Mouse (Mus musculus) liver, embryonic 16.5 days (tissue): Measurements from ENCODE around the gene Syt12. TPM values are rescaled to one million over a fixed set of nuclear protein-coding genes. Genes with fewer than 3 reads are reported as not detected.

Experiments
- ATAC-seq: fragments of 200-750 bp; cut with Nextera tagmentation; 2 replicates; pipeline ENCODE4 v1.8.0; 2017; ENCODE audit warnings: low read depth, mild to moderate bottlenecking, moderate number of reproducible peaks, moderate library complexity
- H3K27ac ChIP-seq: fragments of 300-500 bp; sonication (generic); 2 replicates; pipeline ENCODE4 v1.5.1; 2014; ENCODE audit warnings: mild to moderate bottlenecking, low read length
- H3K27me3 ChIP-seq: fragments of 300-500 bp; sonication (generic); 2 replicates; pipeline ENCODE4 v1.6.1; 2014; ENCODE audit warnings: low read depth, low read length, mixed read lengths; ENCODE audit not compliant: control insufficient read depth, insufficient read depth
- H3K36me3 ChIP-seq: fragments of 300-500 bp; sonication (generic); 2 replicates; pipeline ENCODE4 v1.6.1; 2014; ENCODE audit warnings: mild to moderate bottlenecking; ENCODE audit not compliant: control insufficient read depth, insufficient read depth
- H3K4me1 ChIP-seq: fragments of 300-500 bp; sonication (generic); 2 replicates; pipeline ENCODE4 v1.6.1; 2014; ENCODE audit warnings: low read depth, low read length, mixed read lengths; ENCODE audit not compliant: control insufficient read depth
- H3K4me2 ChIP-seq: fragments of 300-500 bp; sonication (generic); 2 replicates; pipeline ENCODE4 v1.6.1; 2014; ENCODE audit warnings: low read depth, low read length, mixed read lengths
- H3K4me3 ChIP-seq: fragments of 300-500 bp; sonication (generic); 2 replicates; pipeline ENCODE4 v1.5.1; 2014; ENCODE audit warnings: low read depth, mild to moderate bottlenecking, low read length
- H3K9ac ChIP-seq: fragments of 300-500 bp; sonication (generic); 2 replicates; pipeline ENCODE4 v1.6.1; 2014; ENCODE audit warnings: low read depth, low read length
- H3K9me3 ChIP-seq: fragments of 300-500 bp; sonication (generic); replicated peaks from 2 replicates; pipeline ENCODE4 v1.6.1; 2016; ENCODE audit warnings: low read length; ENCODE audit not compliant: control insufficient read depth
- WGBS: fragments of 180-500 bp; shearing (Covaris S2); extraction: QIAGEN DNeasy Blood & Tissue Kit; methylation state at CpG from one replicate; pipeline ENCODE4 v1.1.7; 2014; ENCODE audit not compliant: insufficient replicate concordance; 5-methylcytosine and 5-hydroxymethylcytosine counted together
- polyA plus RNA-seq: library from polyadenylated mRNA; unstranded; fragments of >200 nt; fragmentation: Nextera tagmentation; extraction: Ambion mirVana; gene quantifications from 2 replicates; pipeline ENCODE4 v1.2.1, GENCODE M21; 2015

The Syt12 gene
- polyA plus RNA-seq, 1 experiment from 2014 or later: 0.32 TPM

GRCm38 (mm10) chr19:4414631-4415030 is 62.6 kb downstream of the Syt12 start:
- no peak overlapping the region for H3K27ac ChIP-seq
- 54% methylated on average over 1 of the region's 1 CpGs for WGBS
- H3K4me1 ChIP-seq: no peaks in the 10 kb centered on the region
- no peak for ATAC-seq
- H3K4me3 ChIP-seq: no peak overlapping the region
- no peak overlapping the region for H3K4me2 ChIP-seq
- H3K9me3 ChIP-seq: no peaks in the 10 kb centered on the region
- H3K27me3 ChIP-seq: no peaks in the 10 kb centered on the region
- no peak overlapping the region for H3K9ac ChIP-seq
- H3K36me3 ChIP-seq: no peaks in the 10 kb centered on the region

- Histone ChIP-seq H3K9me3 (no peaks in the 10 kb centered on the region), H3K27ac (no peak overlapping the region), H3K9ac (no peak overlapping the region), H3K27me3 (no peaks in the 10 kb centered on the region), H3K4me3 (no peak overlapping the region), H3K4me2 (no peak overlapping the region), H3K4me1 (no peaks in the 10 kb centered on the region), H3K36me3 (no peaks in the 10 kb centered on the region)
- WGBS: 12% methylated on average over 2 of the region's 2 CpGs
- no peak for ATAC-seq
Observed at GRCm38 (mm10) chr19:4409062-4409461, 68.2 kb downstream of the Syt12 start.

GRCm38 (mm10) chr19:4404840-4405239 is 72.4 kb downstream of the Syt12 start:
- no peak overlapping the region for H3K27ac ChIP-seq
- ATAC-seq: no peak
- WGBS: 56% methylated on average over 2 of the region's 2 CpGs
- no peak overlapping the region for H3K9ac ChIP-seq
- no peak overlapping the region for H3K4me3 ChIP-seq
- H3K27me3 ChIP-seq: no peaks in the 10 kb centered on the region
- no peaks in the 10 kb centered on the region for H3K4me1 ChIP-seq
- no peaks in the 10 kb centered on the region for H3K36me3 ChIP-seq
- H3K4me2 ChIP-seq: no peak overlapping the region
- no peaks in the 10 kb centered on the region for H3K9me3 ChIP-seq

- no peaks in the 10 kb centered on the region for H3K36me3 ChIP-seq
- no peaks in the 10 kb centered on the region for H3K9me3 ChIP-seq
- H3K27ac ChIP-seq: no peak overlapping the region
- WGBS: 43% methylated on average over 4 of the region's 4 CpGs
- H3K27me3 ChIP-seq: peaks cover 9% of the 10 kb centered on the region
- no peak for ATAC-seq
- no peak overlapping the region for H3K9ac ChIP-seq
- H3K4me2 ChIP-seq: no peak overlapping the region
- H3K4me1 ChIP-seq: peaks cover 17% of the 10 kb centered on the region
- H3K4me3 ChIP-seq: no peak overlapping the region
Observed at GRCm38 (mm10) chr19:4398959-4399358, 78.3 kb downstream of the Syt12 start.

GRCm38 (mm10) chr19:4398630-4398948 is 78.7 kb downstream of the Syt12 start:
- no peaks in the 10 kb centered on the region for H3K9me3 ChIP-seq
- peaks cover 9% of the 10 kb centered on the region for H3K27me3 ChIP-seq
- peak overlapping the region; percentile 79; the same call in 1 of the 2 replicates for H3K27ac ChIP-seq
- no peaks in the 10 kb centered on the region for H3K36me3 ChIP-seq
- 32% methylated on average over 8 of the region's 8 CpGs for WGBS
- H3K4me3 ChIP-seq: peak overlapping the region; percentile 95
- H3K4me2 ChIP-seq: peak overlapping the region; percentile 100
- H3K4me1 ChIP-seq: peaks cover 18% of the 10 kb centered on the region
- no peak for ATAC-seq
- H3K9ac ChIP-seq: peak overlapping the region; percentile 87

- H3K9ac ChIP-seq: peak within 1 kb of the TSS; percentile 87
- peaks cover 20% of the 10 kb centered on the region for H3K4me1 ChIP-seq
- 2% methylated on average over 82 of the region's 82 CpGs for WGBS
- H3K27me3 ChIP-seq: peaks cover 9% of the 10 kb centered on the region
- H3K9me3 ChIP-seq: no peaks in the 10 kb centered on the region
- ATAC-seq: peak; percentile 2
- peak within 1 kb of the TSS; percentile 95 for H3K4me3 ChIP-seq
- H3K36me3 ChIP-seq: no peaks in the 10 kb centered on the region
- H3K4me2 ChIP-seq: peak within 1 kb of the TSS; percentile 100
- H3K27ac ChIP-seq: peak within 1 kb of the TSS; percentile 97
Observed at GRCm38 (mm10) chr19:4397798-4398629, 79.2 kb downstream of the Syt12 start, which contains the start of gene Kdm2a. Gene Kdm2a (minus strand): TSS chr19:4398285.

GRCm38 (mm10) chr19:4396998-4397797 is 80.0 kb downstream of the Syt12 start:
- Histone ChIP-seq H3K27ac (peak overlapping the region; percentile 97), H3K9ac (peak overlapping the region; percentile 100), H3K36me3 (no peaks in the 10 kb centered on the region), H3K4me3 (peak overlapping the region; percentile 95), H3K4me1 (peaks cover 20% of the 10 kb centered on the region), H3K27me3 (peaks cover 9% of the 10 kb centered on the region), H3K9me3 (no peaks in the 10 kb centered on the region), H3K4me2 (peak overlapping the region; percentile 100)
- peak; percentile 90 for ATAC-seq
- under 1% methylated on average over 60 of the region's 90 CpGs for WGBS

- Histone ChIP-seq H3K4me1 (peaks cover 20% of the 10 kb centered on the region), H3K4me3 (peak overlapping the region; percentile 95), H3K9ac (peak overlapping the region; percentile 100), H3K4me2 (peak overlapping the region; percentile 100), H3K27me3 (peaks cover 9% of the 10 kb centered on the region), H3K9me3 (no peaks in the 10 kb centered on the region), H3K27ac (peak overlapping the region; percentile 97), H3K36me3 (peaks cover under 1% of the 10 kb centered on the region; the same call in 1 of the 2 replicates)
- peak; percentile 8 for ATAC-seq
- WGBS: under 1% methylated on average over 63 of the region's 80 CpGs
Observed at GRCm38 (mm10) chr19:4396081-4396997, 80.9 kb downstream of the Syt12 start.
